ENCODE assay signal across 8 mouse cellular contexts in the genomic region with DNA sequence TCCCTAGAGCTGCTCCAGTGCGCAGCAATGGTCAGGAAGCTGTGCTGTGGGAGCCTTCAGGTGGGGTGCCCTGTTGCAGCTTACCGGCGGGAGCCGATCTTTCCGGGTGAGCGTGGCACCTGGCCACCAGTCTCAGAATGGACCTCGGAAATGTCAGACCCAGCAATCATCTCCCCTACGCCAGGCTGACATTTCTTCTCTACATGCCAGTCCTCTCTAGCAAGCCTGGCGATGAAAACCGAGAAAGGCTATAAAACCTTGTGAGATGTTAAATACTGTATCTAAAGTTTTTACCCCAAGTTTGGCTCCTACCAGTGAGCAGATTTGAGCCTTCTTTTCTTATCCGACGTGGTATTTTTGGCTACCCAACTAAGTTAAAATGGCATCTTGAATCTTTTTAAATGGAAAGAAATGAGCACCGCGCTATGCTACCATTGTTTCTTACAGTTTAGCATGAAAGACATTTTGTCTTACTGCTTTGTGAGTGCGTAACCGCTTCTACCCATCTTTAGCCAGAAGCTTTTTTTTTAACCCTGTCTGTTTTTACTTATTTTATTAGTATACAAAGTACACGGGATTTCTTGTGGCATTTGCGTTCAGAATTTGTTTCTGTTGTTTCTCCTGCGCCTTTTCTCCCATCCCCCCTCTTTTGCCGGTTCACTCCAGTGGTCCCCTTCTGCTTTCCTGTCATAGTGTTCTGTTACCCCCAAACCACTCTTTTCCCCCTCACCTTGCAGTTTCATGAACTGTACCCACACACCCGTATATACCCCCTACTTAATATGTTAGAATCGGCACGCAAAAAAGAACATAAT. TPM values are rescaled to one million over a fixed set of nuclear protein-coding genes. Genes with fewer than 3 reads are reported as not detected.
DNase-seq lines count a peak whose midpoint lies in the region; ATAC-seq lines count a peak whose summit lies in the region.

No protein-coding gene starts in this region.

- peak overlapping the region; percentile 85 for H3K27ac ChIP-seq in limb, embryonic 10.5 days
- H3K27ac ChIP-seq in stomach, embryonic 15.5 days = peak overlapping the region; percentile 90

- no peak for ATAC-seq in CD4-positive, CD25-positive, alpha-beta regulatory T cell, adult 4 months
- no peak for ATAC-seq in stomach, embryonic 15.5 days (ENCODE audit: insufficient read depth, low FRiP score, low read depth)
- no peak for ATAC-seq in inflammation-experienced regulatory T-cells, adult 6 months

- H3K9me3 ChIP-seq in limb, embryonic 10.5 days (replicated peaks) = no peaks in the 10 kb centered on the region
- no peaks in the 10 kb centered on the region for H3K9me3 ChIP-seq in stomach, embryonic 15.5 days

- WGBS in limb, embryonic 10.5 days = 14% methylated on average over 23 of the region's 23 CpGs
- 12% methylated on average over 23 of the region's 23 CpGs for WGBS in stomach, embryonic 15.5 days

- no peaks in the 10 kb centered on the region for H3K36me3 ChIP-seq in limb, embryonic 10.5 days
- H3K36me3 ChIP-seq in stomach, embryonic 15.5 days = no peaks in the 10 kb centered on the region

- H3K4me2 ChIP-seq in stomach, embryonic 15.5 days = peak overlapping the region; percentile 89

- peak overlapping the region; percentile 45 for H3K9ac ChIP-seq in stomach, embryonic 15.5 days

- no peaks in the 10 kb centered on the region for H3K27me3 ChIP-seq in limb, embryonic 10.5 days (ENCODE audit: low read depth, poor library complexity, severe bottlenecking)
- no peaks in the 10 kb centered on the region for H3K27me3 ChIP-seq in stomach, embryonic 15.5 days (replicated peaks)

- 0 out of 2 replicates have a peak, but pooled peaks cover 4% of the 10 kb centered on the region for H3K4me1 ChIP-seq in limb, embryonic 10.5 days
- H3K4me1 ChIP-seq in stomach, embryonic 15.5 days = no peaks in the 10 kb centered on the region

- intact Hi-C loops in left cerebral cortex, postnatal 10 days (cut with DNase I) = loop anchor here (2.0 to 5.0 kb wide), 2 partner anchors 139 to 188 kb away; no protein-coding TSS in a partner anchor

- H3K4me3 ChIP-seq in limb, embryonic 10.5 days = peak overlapping the region; percentile 74
- H3K4me3 ChIP-seq in stomach, embryonic 15.5 days (replicated peaks) = peak overlapping the region; percentile 70

- DNase-seq in CD4-positive, CD25-positive, alpha-beta regulatory T cell, adult 2 months (ENCODE audit: low read depth, low spot score) = peak; percentile 10
- peak; percentile 14 for DNase-seq in retina, embryonic 14.5 days (ENCODE audit: low spot score)
- DNase-seq in retina, postnatal 1 day = no peak
- DNase-seq in limb, embryonic 10.5 days (ENCODE audit: low spot score) = no peak
- DNase-seq in left cerebral cortex, postnatal 10 days (ENCODE audit: extremely low spot score in 1 of 2, low spot score in 2 of 2) = no peak

RNA-seq across cellular contexts. Expression of a gene that starts 0.6 kb away (rescaled TPM):
- polyA plus RNA-seq in CD4-positive, CD25-positive, alpha-beta regulatory T cell, adult 4 months (2017; shearing (Covaris generic)) = 1 to 10 TPM; 2.1 TPM
- polyA plus RNA-seq in limb, embryonic 10.5 days (2016; fragmentation: Nextera tagmentation; extraction: Ambion mirVana) = 6.9 and 7.1 TPM in 2 replicates
- polyA plus RNA-seq in stomach, embryonic 15.5 days (2015; fragmentation: Nextera tagmentation; extraction: Ambion mirVana) = 4.2 and 4.8 TPM in 2 replicates
- polyA plus RNA-seq in inflammation-experienced regulatory T-cells, adult 6 months (2017; shearing (Covaris generic)) = 1 to 10 TPM; 1.2 to 1.9 (median 1.8) TPM
- 10 to 100 TPM; 13.8 to 14.4 TPM for total RNA-seq in left cerebral cortex, postnatal 10 days (2021)

RNA-seq across cellular contexts. Expression of a gene that starts 5.9 kb away (rescaled TPM):
- 1 to 10 TPM; 9.1 to 9.8 TPM for polyA plus RNA-seq in CD4-positive, CD25-positive, alpha-beta regulatory T cell, adult 4 months (2017; shearing (Covaris generic))
- polyA plus RNA-seq in limb, embryonic 10.5 days (2016; fragmentation: Nextera tagmentation; extraction: Ambion mirVana) = 6.2 and 8.1 TPM in 2 replicates
- polyA plus RNA-seq in stomach, embryonic 15.5 days (2015; fragmentation: Nextera tagmentation; extraction: Ambion mirVana) = 8.1 and 10.2 TPM in 2 replicates
- polyA plus RNA-seq in inflammation-experienced regulatory T-cells, adult 6 months (2017; shearing (Covaris generic)) = 1 to 10 TPM; 3.7 to 7.4 (median 7.2) TPM
- 1 to 10 TPM; 8.8 to 9.7 TPM for total RNA-seq in left cerebral cortex, postnatal 10 days (2021)

RNA-seq across cellular contexts. Expression of a gene that starts 24.6 kb away (rescaled TPM):
- polyA plus RNA-seq in CD4-positive, CD25-positive, alpha-beta regulatory T cell, adult 4 months (2017; shearing (Covaris generic)) = 100 to 1,000 TPM; 113 to 123 TPM
- 22.4 and 22.7 TPM in 2 replicates for polyA plus RNA-seq in limb, embryonic 10.5 days (2016; fragmentation: Nextera tagmentation; extraction: Ambion mirVana)
- polyA plus RNA-seq in stomach, embryonic 15.5 days (2015; fragmentation: Nextera tagmentation; extraction: Ambion mirVana) = 28.5 and 29.5 TPM in 2 replicates
- polyA plus RNA-seq in inflammation-experienced regulatory T-cells, adult 6 months (2017; shearing (Covaris generic)) = 100 to 1,000 TPM in 2 of 3 experiments, 10 to 100 TPM in 1; 95.5 to 109 (median 105) TPM
- 1 to 10 TPM; 8.3 to 9.2 TPM for total RNA-seq in left cerebral cortex, postnatal 10 days (2021)

RNA-seq across cellular contexts. Expression of a gene that starts 24.7 kb away (rescaled TPM):
- polyA plus RNA-seq in CD4-positive, CD25-positive, alpha-beta regulatory T cell, adult 4 months (2017; shearing (Covaris generic)) = 100 to 1,000 TPM; 237 to 238 TPM
- polyA plus RNA-seq in limb, embryonic 10.5 days (2016; fragmentation: Nextera tagmentation; extraction: Ambion mirVana) = 263 and 266 TPM in 2 replicates
- polyA plus RNA-seq in stomach, embryonic 15.5 days (2015; fragmentation: Nextera tagmentation; extraction: Ambion mirVana) = 227 and 243 TPM in 2 replicates
- 100 to 1,000 TPM; 191 to 281 (median 223) TPM for polyA plus RNA-seq in inflammation-experienced regulatory T-cells, adult 6 months (2017; shearing (Covaris generic))
- total RNA-seq in left cerebral cortex, postnatal 10 days (2021) = 100 to 1,000 TPM; 160 to 165 TPM

RNA-seq across cellular contexts. Expression of a gene that starts 50.7 kb away (rescaled TPM):
- not detected for polyA plus RNA-seq in CD4-positive, CD25-positive, alpha-beta regulatory T cell, adult 4 months (2017; shearing (Covaris generic))
- polyA plus RNA-seq in limb, embryonic 10.5 days (2016; fragmentation: Nextera tagmentation; extraction: Ambion mirVana) = 0.05 and 0.10 TPM in 2 replicates
- polyA plus RNA-seq in stomach, embryonic 15.5 days (2015; fragmentation: Nextera tagmentation; extraction: Ambion mirVana) = not detected in 2 replicates
- not detected for polyA plus RNA-seq in inflammation-experienced regulatory T-cells, adult 6 months (2017; shearing (Covaris generic))
- total RNA-seq in left cerebral cortex, postnatal 10 days (2021) = not detected

Comparison
In these comparisons a context has a peak if more than half of its experiments do, and no peak if none do; other contexts are left out.
1. DNase-seq: peak in CD4-positive, CD25-positive, alpha-beta regulatory T cell, adult 2 months (single experiment) and retina, embryonic 14.5 days (single experiment); none in retina, postnatal 1 day (single experiment), limb, embryonic 10.5 days (single experiment) and left cerebral cortex, postnatal 10 days (0 of 2).